Mouse (Mus musculus) ES-Bruce4 (cell line): ENCODE results near the gene Afdn. TPM values are rescaled to one million over a fixed set of nuclear protein-coding genes. Genes with fewer than 3 reads are reported as not detected.
"Not testable (repeated sequence)": the region's sequence is repeated elsewhere in the genome, so short reads cannot be mapped to it uniquely, and the experiment has no call there.

ENCODE experiments used
- H3K27ac ChIP-seq: 2 replicates; pipeline ENCODE4 v1.5.1; 2012; ENCODE audit warnings: low read length, inconsistent platforms; ENCODE audit not compliant: insufficient read depth
- H3K27me3 ChIP-seq: 2 replicates; pipeline ENCODE4 v1.6.1; 2012; ENCODE audit warnings: mild to moderate bottlenecking, low read length, inconsistent platforms; ENCODE audit not compliant: control insufficient read depth, poor library complexity, insufficient read depth, severe bottlenecking
- H3K36me3 ChIP-seq: 2 replicates; pipeline ENCODE4 v1.6.1; 2012; ENCODE audit warnings: inconsistent platforms, mild to moderate bottlenecking, low read length, moderate library complexity; ENCODE audit not compliant: control insufficient read depth, poor library complexity, insufficient read depth, severe bottlenecking
- H3K4me1 ChIP-seq: one replicate; pipeline ENCODE4 v1.8.1; 2011; ENCODE audit warnings: low read length; ENCODE audit not compliant: control insufficient read depth, insufficient read depth
- H3K4me3 ChIP-seq: 2 replicates; pipeline ENCODE4 v1.5.1; 2011; ENCODE audit warnings: low read depth, mild to moderate bottlenecking, low read length
- H3K9ac ChIP-seq: 2 replicates; pipeline ENCODE4 v1.6.1; 2012; ENCODE audit warnings: low read depth, mild to moderate bottlenecking, inconsistent platforms; ENCODE audit not compliant: poor library complexity, severe bottlenecking
- H3K9me3 ChIP-seq: replicated peaks from 2 replicates; pipeline ENCODE4 v1.6.1; 2012; ENCODE audit warnings: mild to moderate bottlenecking, low read length, inconsistent platforms; ENCODE audit not compliant: control insufficient read depth, poor library complexity, insufficient read depth, severe bottlenecking
- CTCF ChIP-seq: IDR thresholded peaks from one replicate; pipeline ENCODE4 v1.8.1; 2011; ENCODE audit warnings: low read depth, low read length
- EP300 ChIP-seq: IDR thresholded peaks from 2 replicates; pipeline ENCODE4 v1.6.1; 2011; ENCODE audit warnings: low read depth, low read length; ENCODE audit not compliant: insufficient read depth
- POLR2A ChIP-seq: IDR thresholded peaks from one replicate; pipeline ENCODE4 v1.8.1; 2011; ENCODE audit warnings: low read length; ENCODE audit not compliant: insufficient read depth
- polyA plus RNA-seq: library from polyadenylated mRNA; stranded (reverse); fragments of >200 nt; gene quantifications from 2 replicates; pipeline ENCODE4 v1.2.4, GENCODE M21; 2011; ENCODE audit warnings: low read depth; ENCODE audit not compliant: missing spikeins, insufficient read depth, insufficient read length

Gene Afdn
- polyA plus RNA-seq, 1 experiment: 286 TPM

GRCm38 (mm10) chr17:13920771-13921170 lies 160.4 kb downstream of the Afdn start:
- no peaks in the 10 kb centered on the region for H3K27me3 ChIP-seq
- no peak overlapping the region for H3K9ac ChIP-seq
- peaks cover 2% of the 10 kb centered on the region for H3K4me1 ChIP-seq
- no peak overlapping the region for H3K27ac ChIP-seq
- TF ChIP-seq EP300 (peak; percentile 35; the same call in 1 of the 2 replicates), CTCF (no peak)
- H3K36me3 ChIP-seq: no peaks in the 10 kb centered on the region
- no peak overlapping the region for H3K4me3 ChIP-seq
- H3K9me3 ChIP-seq: no peaks in the 10 kb centered on the region

GRCm38 (mm10) chr17:13923418-13923817 lies 163.1 kb downstream of the Afdn start:
- Histone ChIP-seq H3K4me3 (no peak overlapping the region), H3K27ac (no peak overlapping the region), H3K27me3 (no peaks in the 10 kb centered on the region), H3K9ac (no peak overlapping the region), H3K9me3 (no peaks in the 10 kb centered on the region), H3K4me1 (peaks cover 2% of the 10 kb centered on the region), H3K36me3 (no peaks in the 10 kb centered on the region)
- no peak for TF ChIP-seq EP300
- TF ChIP-seq CTCF: no peak
- no peak for TF ChIP-seq POLR2A

- no peak overlapping the region for H3K4me3 ChIP-seq
- H3K27me3 ChIP-seq: no peaks in the 10 kb centered on the region
- no peaks in the 10 kb centered on the region for H3K36me3 ChIP-seq
- H3K9me3 ChIP-seq: no peaks in the 10 kb centered on the region
- TF ChIP-seq EP300: no peak
- TF ChIP-seq POLR2A: no peak
- no peak for TF ChIP-seq CTCF
- H3K27ac ChIP-seq: no peak overlapping the region
- no peak overlapping the region for H3K9ac ChIP-seq
- H3K4me1 ChIP-seq: peaks cover 2% of the 10 kb centered on the region
Measured at GRCm38 (mm10) chr17:13924588-13924987, 164.2 kb downstream of the Afdn start.

GRCm38 (mm10) chr17:13925931-13926330 lies 165.6 kb downstream of the Afdn start:
- no peak overlapping the region for H3K4me3 ChIP-seq
- H3K27ac ChIP-seq: no peak overlapping the region
- no peaks in the 10 kb centered on the region for H3K9me3 ChIP-seq
- no peak for TF ChIP-seq EP300
- TF ChIP-seq CTCF: no peak
- TF ChIP-seq POLR2A: no peak
- no peak overlapping the region for H3K9ac ChIP-seq
- no peaks in the 10 kb centered on the region for H3K4me1 ChIP-seq
- no peaks in the 10 kb centered on the region for H3K27me3 ChIP-seq
- no peaks in the 10 kb centered on the region for H3K36me3 ChIP-seq

- TF ChIP-seq POLR2A (no peak), CTCF (no peak), EP300 (no peak)
- Histone ChIP-seq H3K36me3 (no peaks in the 10 kb centered on the region), H3K9me3 (no peaks in the 10 kb centered on the region), H3K27ac (no peak overlapping the region), H3K4me3 (no peak overlapping the region), H3K9ac (no peak overlapping the region), H3K4me1 (no peaks in the 10 kb centered on the region), H3K27me3 (no peaks in the 10 kb centered on the region)
Measured at GRCm38 (mm10) chr17:13930421-13930820, 170.1 kb downstream of the Afdn start.

GRCm38 (mm10) chr17:13935364-13935763 lies 175.0 kb downstream of the Afdn start:
- H3K9ac ChIP-seq, H3K4me3 ChIP-seq, H3K9me3 ChIP-seq, H3K4me1 ChIP-seq, H3K27ac ChIP-seq, H3K27me3 ChIP-seq, H3K36me3 ChIP-seq: not testable (repeated sequence)
